Mouse (Mus musculus): ENCODE measurements around the gene Hivep2. TPM values are rescaled to one million over a fixed set of nuclear protein-coding genes. Genes with fewer than 3 reads are reported as not detected.

The Hivep2 gene
- 6.6 and 7.4 TPM in 2 replicates for total RNA-seq (2017)

GRCm38 (mm10) chr10:13965974-13966829 lies at the start of gene Hivep2:
Gene Hivep2, plus strand, starts transcription at chr10:13966075.
- no peak for ATAC-seq (replicated peaks in 1 of 2; ENCODE audit: insufficient read depth in 1 of 2, low FRiP score in 2 of 2, low TSS enrichment in 1 of 2, low read depth in 1 of 2, poor library complexity in 2 of 2, severe bottlenecking in 2 of 2)

- no peak for ATAC-seq (replicated peaks in 1 of 2; ENCODE audit: insufficient read depth in 1 of 2, low FRiP score in 2 of 2, low TSS enrichment in 1 of 2, low read depth in 1 of 2, poor library complexity in 2 of 2, severe bottlenecking in 2 of 2)
Measured at GRCm38 (mm10) chr10:13916645-13917342, 49.1 kb upstream of the Hivep2 start.

- no peak for ATAC-seq (replicated peaks in 1 of 2; ENCODE audit: insufficient read depth in 1 of 2, low FRiP score in 2 of 2, low TSS enrichment in 1 of 2, low read depth in 1 of 2, poor library complexity in 2 of 2, severe bottlenecking in 2 of 2)
Measured at GRCm38 (mm10) chr10:13921641-13922385, 44.1 kb upstream of the Hivep2 start.

- no peak; a peak in 1 of 4 replicates for ATAC-seq (replicated peaks in 1 of 2; ENCODE audit: insufficient read depth in 1 of 2, low FRiP score in 2 of 2, low TSS enrichment in 1 of 2, low read depth in 1 of 2, poor library complexity in 2 of 2, severe bottlenecking in 2 of 2)
Measured at GRCm38 (mm10) chr10:13929306-13929705, 36.6 kb upstream of the Hivep2 start.

DNA sequence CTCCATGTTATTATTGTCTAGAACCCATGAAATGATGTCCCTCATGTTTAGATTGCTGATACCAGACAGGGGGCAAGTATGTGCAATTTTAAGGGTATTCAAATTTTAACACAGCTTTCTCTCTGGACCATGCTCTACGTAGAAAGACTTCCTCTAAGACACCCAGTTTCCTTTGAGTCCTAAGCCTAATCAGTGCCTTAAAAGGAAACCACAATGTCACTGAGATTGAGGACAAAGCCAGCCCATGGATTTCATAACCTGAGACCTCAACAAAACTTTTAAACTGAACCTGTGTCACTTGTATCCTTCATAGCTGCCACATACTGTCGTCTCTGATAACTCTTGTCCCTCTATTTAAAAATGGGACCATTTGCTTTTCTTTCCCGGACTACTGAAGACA lies 33.7 kb upstream of the Hivep2 start:
- ATAC-seq (replicated peaks in 1 of 2; ENCODE audit: insufficient read depth in 1 of 2, low FRiP score in 2 of 2, low TSS enrichment in 1 of 2, low read depth in 1 of 2, poor library complexity in 2 of 2, severe bottlenecking in 2 of 2), result no peak

DNA sequence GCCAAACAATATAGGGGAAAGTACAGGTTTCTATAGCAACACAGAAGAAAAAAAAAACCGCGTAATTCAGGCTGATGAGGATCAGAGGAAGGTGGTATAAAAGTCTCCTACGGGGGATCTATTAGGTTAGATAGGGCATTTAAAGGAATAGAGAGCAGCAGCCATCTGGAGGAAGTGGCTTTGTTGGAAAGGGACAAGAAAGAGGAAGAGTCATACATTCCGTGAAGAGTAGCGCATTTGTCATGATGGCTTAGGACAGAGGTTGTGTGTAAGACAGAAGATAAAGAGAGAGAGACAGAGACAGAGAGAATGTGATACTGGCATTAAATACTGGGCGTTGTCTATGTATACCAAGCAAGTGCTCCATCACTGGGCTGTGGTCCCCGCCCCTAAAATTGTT lies 32.6 kb upstream of the Hivep2 start:
- 0 out of 4 replicates have a peak, but pooled peaks of 1 of the 2 experiments have one; percentile 17 for ATAC-seq (replicated peaks in 1 of 2; ENCODE audit: insufficient read depth in 1 of 2, low FRiP score in 2 of 2, low TSS enrichment in 1 of 2, low read depth in 1 of 2, poor library complexity in 2 of 2, severe bottlenecking in 2 of 2)

DNA sequence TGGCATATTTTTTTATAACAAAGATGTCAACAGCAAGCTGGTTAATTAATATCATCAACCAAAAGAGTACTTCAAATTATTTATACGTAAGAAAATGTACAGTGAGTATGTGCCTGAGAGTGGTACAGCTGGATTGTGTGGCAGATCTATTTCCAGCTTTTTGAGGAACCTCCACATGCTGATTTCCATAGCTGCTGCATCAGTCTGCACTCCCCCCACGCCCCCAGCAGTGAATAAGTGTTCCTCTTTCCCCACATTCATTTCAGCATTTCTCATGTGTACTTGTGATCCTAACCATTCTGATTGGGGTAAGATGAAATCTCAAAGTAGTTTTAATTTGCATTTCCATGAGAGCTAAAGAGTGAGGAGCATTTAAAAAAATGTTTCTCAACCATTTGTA lies 30.2 kb upstream of the Hivep2 start:
- no peak for ATAC-seq (replicated peaks in 1 of 2; ENCODE audit: insufficient read depth in 1 of 2, low FRiP score in 2 of 2, low TSS enrichment in 1 of 2, low read depth in 1 of 2, poor library complexity in 2 of 2, severe bottlenecking in 2 of 2)

DNA sequence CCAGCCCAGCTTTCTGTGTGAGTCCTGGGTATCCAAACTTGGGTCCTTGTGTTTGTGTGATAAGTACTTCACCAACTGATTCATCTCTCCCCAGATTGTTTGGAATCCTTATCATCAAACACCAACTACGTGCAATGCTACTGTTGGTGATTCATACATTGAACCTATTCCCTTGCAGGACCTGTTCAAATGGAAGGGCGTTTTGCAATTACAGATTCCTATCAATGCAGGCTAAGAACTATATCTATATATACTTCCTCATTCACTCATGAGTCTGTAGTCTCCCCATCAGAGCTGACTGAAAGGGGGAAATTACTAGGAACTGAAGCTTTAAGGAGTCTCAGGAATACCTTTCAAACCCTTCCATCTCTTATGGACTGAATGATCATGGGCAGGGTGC lies 24.5 kb upstream of the Hivep2 start:
- 0 out of 4 replicates have a peak, but pooled peaks of 1 of the 2 experiments have one; percentile 42 for ATAC-seq (replicated peaks in 1 of 2; ENCODE audit: insufficient read depth in 1 of 2, low FRiP score in 2 of 2, low TSS enrichment in 1 of 2, low read depth in 1 of 2, poor library complexity in 2 of 2, severe bottlenecking in 2 of 2)

- ATAC-seq (replicated peaks in 1 of 2; ENCODE audit: insufficient read depth in 1 of 2, low FRiP score in 2 of 2, low TSS enrichment in 1 of 2, low read depth in 1 of 2, poor library complexity in 2 of 2, severe bottlenecking in 2 of 2), result no peak
Measured at GRCm38 (mm10) chr10:13943706-13944105, 22.2 kb upstream of the Hivep2 start.

GRCm38 (mm10) chr10:13946498-13946897 lies 19.4 kb upstream of the Hivep2 start:
- peak in 1 of 2 experiments; percentile 32; a peak in 1 of 4 replicates for ATAC-seq (replicated peaks in 1 of 2; ENCODE audit: insufficient read depth in 1 of 2, low FRiP score in 2 of 2, low TSS enrichment in 1 of 2, low read depth in 1 of 2, poor library complexity in 2 of 2, severe bottlenecking in 2 of 2)

DNA sequence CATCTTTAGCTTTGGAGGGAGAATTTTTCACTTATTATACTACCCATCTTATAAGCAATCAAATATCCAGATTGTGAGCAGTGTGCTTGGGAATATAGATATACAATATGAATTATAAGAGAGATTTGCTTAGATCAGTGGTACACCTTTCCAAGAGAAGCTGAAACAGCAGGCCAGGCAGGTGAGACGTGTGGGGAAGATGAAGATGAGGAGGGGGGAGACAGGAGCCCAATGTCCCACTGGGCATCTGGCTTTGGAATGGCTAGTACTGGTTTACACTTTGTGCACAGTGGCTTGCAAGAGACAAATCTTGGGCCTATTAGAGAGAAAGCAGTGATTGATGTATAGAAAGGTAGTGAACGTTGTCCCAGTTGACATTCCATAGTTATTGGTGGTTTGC lies 2.9 kb upstream of the Hivep2 start:
- ATAC-seq (replicated peaks in 1 of 2; ENCODE audit: insufficient read depth in 1 of 2, low FRiP score in 2 of 2, low TSS enrichment in 1 of 2, low read depth in 1 of 2, poor library complexity in 2 of 2, severe bottlenecking in 2 of 2), result no peak

DNA sequence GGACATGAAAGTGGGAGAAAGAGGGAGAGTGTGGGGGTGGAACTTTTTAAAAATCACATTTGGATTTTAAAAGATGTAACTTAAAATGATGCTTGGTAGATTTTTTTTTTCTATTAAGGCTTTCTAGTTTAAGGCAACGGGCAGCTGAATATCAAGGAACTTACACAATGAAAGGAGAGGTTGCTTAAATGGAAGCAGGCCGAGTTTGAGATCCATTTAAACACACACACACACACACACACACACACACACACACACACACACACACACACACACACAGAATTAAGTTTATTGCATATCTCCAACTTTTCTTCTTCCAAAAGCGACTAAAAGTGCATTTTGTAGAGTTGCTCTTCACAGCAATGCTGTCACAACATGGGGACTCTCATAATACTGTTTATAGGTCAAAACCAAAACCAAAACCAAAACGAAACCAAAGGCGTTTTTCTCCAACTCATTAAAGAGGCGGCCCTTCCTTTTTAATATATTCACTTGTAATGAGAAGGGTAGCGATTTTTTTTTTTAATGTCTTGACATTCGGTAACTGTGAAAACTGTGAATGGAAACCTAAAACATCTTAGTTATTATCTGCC lies 1.9 kb upstream of the Hivep2 start:
- ATAC-seq (replicated peaks in 1 of 2; ENCODE audit: insufficient read depth in 1 of 2, low FRiP score in 2 of 2, low TSS enrichment in 1 of 2, low read depth in 1 of 2, poor library complexity in 2 of 2, severe bottlenecking in 2 of 2), result no peak

DNA sequence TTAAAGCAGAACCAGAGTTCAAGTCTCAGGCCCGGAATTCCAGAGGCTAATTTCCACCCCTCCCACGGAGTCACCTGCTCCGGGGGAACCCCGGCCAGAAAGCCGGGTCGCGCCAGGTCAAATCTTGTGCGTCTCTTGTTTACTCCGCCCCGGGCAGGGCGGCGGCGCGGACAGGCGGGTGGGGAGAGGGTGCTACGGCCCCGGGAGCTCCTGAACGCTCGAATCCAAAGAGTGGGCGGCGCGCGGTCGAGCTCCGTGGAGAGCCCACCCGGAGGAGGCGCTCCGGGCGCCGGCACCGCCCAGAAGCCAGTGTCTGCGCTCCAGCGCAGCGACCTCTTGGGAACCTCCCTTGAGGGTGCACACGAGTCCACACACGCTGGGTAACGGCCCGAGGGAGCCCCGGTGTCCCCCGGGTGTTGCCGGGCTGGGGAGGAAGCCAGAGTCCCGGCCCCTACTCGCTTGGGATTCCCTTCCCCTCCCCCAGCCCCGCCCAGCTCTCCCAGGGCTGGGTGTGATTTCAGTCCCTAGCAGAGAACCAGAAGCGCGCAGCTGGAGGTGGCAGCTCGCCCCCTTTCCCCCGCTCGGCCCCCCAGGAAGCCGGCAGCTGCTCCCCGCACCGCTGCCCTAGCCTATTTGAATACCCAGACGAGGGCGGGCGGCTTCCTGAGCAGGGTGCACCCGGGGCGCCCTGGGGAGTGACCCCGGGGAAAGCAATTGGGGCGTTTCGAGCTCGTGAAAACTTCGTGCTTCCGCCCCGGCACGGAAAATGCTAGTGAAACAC lies 1.2 kb upstream of the Hivep2 start:
- ATAC-seq (replicated peaks in 1 of 2; ENCODE audit: insufficient read depth in 1 of 2, low FRiP score in 2 of 2, low TSS enrichment in 1 of 2, low read depth in 1 of 2, poor library complexity in 2 of 2, severe bottlenecking in 2 of 2), result peak; percentile 57

DNA sequence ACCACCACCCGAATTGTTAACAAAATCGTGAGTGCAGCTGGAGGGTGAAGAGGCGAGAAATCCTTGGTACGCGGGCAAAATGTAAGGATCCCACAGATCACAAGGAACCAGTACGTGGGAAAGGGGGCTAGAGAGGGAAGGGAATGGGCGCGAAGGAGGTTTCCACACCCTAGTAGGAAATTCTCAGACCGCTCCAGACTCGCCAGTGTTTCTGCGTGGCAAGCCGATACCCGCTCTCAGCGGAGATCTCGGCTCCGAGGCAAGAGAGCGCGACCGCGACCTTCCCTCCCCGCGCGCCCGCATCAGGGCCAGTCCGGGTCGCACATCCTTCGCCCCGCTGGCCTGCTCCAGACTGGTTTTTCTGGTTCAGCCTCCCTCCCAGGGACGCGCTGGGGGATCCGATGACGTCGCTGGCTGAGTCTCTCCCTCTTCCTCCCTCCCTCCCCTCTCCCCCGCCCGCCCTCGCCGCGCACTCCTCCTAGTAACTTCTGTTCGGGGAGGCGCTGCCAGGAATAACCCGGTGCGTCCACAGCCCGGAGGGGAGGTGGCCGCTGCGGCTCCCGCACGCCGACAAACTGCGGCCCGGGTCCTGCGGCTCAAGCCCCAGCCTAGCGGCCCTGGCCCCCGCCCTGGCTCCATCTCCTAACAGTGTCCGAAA lies 430 bp upstream of the Hivep2 start:
- ATAC-seq (replicated peaks in 1 of 2; ENCODE audit: insufficient read depth in 1 of 2, low FRiP score in 2 of 2, low TSS enrichment in 1 of 2, low read depth in 1 of 2, poor library complexity in 2 of 2, severe bottlenecking in 2 of 2), result peak; percentile 22 to 43

GRCm38 (mm10) chr10:13966830-13967450 lies 1.1 kb downstream of the Hivep2 start:
- no peak; a peak in 2 of 4 replicates for ATAC-seq (replicated peaks in 1 of 2; ENCODE audit: insufficient read depth in 1 of 2, low FRiP score in 2 of 2, low TSS enrichment in 1 of 2, low read depth in 1 of 2, poor library complexity in 2 of 2, severe bottlenecking in 2 of 2)

All from hematopoietic stem cell, adult 5-6 weeks (primary cell).